Mouse (Mus musculus): ENCODE data around the gene Cutal. TPM values are rescaled to one million over a fixed set of nuclear protein-coding genes. Genes with fewer than 3 reads are reported as not detected.

The Cutal gene
- polyA plus RNA-seq, 1 experiment: not detected

GRCm38 (mm10) chr2:34841706-34842105, 32.5 kb upstream of the Cutal start:
- Histone ChIP-seq H3K27me3 (ENCODE audit: control insufficient read depth, insufficient read depth, insufficient read length) (peaks cover 7% of the 10 kb centered on the region), H3K36me3 (ENCODE audit: control insufficient read depth, insufficient read depth) (no peaks in the 10 kb centered on the region), H3K79me2 (ENCODE audit: control insufficient read depth, insufficient read depth) (no peaks in the 10 kb centered on the region), H3K4me2 (ENCODE audit: low read depth) (no peak overlapping the region), H3ac (ENCODE audit: control insufficient read depth, insufficient read length) (no peak overlapping the region), H3K4me3 (no peak overlapping the region)
- TF ChIP-seq REST (IDR thresholded peaks at IDR 0.05; ENCODE audit: insufficient read depth, insufficient read length) (no peak), MAX (IDR thresholded peaks at IDR 0.05; ENCODE audit: low read depth) (no peak), POLR2AphosphoS2 (IDR thresholded peaks at IDR 0.05; ENCODE audit: insufficient read length, low read depth) (no peak), TCF3 (IDR thresholded peaks at IDR 0.05; ENCODE audit: insufficient read length, low read depth) (no peak), TCF12 (IDR thresholded peaks at IDR 0.05; ENCODE audit: insufficient read depth, poor library complexity, severe bottlenecking) (no peak), MYOG (IDR thresholded peaks at IDR 0.05; ENCODE audit: control insufficient read depth in 1 of 3, insufficient read depth in 1 of 3, insufficient read length in 2 of 3, low read depth in 2 of 3) (no peak), SRF (IDR thresholded peaks at IDR 0.05; ENCODE audit: control insufficient read depth, insufficient read length, low read depth) (no peak)

DNA sequence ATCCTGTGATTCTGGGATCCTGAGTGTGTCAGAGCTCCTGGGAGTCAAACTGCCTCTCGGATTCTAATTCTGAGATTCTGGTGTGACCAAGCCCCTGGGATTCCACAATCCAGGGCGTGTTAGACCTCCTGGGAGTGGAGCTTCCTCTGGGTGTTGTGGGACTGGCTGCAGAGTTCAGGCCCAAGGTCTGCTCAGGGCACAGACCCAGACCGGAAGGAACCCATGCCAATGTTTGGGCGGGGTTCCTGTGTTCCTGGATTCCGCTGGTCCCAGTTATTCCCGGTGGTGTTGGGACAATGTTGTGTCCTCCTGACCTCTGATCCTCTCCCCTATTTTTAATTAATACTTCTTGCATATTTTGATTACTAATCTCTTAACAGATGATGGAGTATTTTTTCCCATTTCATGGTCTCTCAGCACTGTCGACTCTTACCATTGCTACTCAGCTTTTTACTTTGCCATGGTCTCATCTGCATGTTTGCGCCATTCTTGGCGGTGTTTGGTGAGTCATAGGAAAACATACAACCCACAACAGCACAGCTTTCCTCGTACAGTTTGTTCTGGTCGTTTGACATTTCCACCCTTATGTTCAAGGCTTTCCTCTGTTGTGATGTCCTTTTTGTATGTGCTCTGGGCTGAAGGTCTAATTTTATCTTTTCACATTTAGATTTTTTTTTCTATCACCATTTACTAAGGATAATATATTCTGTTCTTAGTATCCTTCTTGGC, 30.8 kb upstream of the Cutal start:
- Histone ChIP-seq H3ac (ENCODE audit: control insufficient read depth, insufficient read length) (no peak overlapping the region), H3K79me2 (ENCODE audit: control insufficient read depth, insufficient read depth) (no peaks in the 10 kb centered on the region), H3K4me2 (ENCODE audit: low read depth) (no peak overlapping the region), H3K4me3 (no peak overlapping the region), H3K36me3 (ENCODE audit: control insufficient read depth, insufficient read depth) (no peaks in the 10 kb centered on the region), H3K27me3 (ENCODE audit: control insufficient read depth, insufficient read depth, insufficient read length) (peaks cover 2% of the 10 kb centered on the region)
- TF ChIP-seq MYOD1 (IDR thresholded peaks at IDR 0.05; ENCODE audit: control insufficient read depth in 1 of 3, insufficient read length in 2 of 3, low read depth in 2 of 3) (no peak), TCF3 (IDR thresholded peaks at IDR 0.05; ENCODE audit: insufficient read length, low read depth) (no peak), SRF (IDR thresholded peaks at IDR 0.05; ENCODE audit: control insufficient read depth, insufficient read length, low read depth) (no peak), MAX (IDR thresholded peaks at IDR 0.05; ENCODE audit: low read depth) (no peak), REST (IDR thresholded peaks at IDR 0.05; ENCODE audit: insufficient read depth, insufficient read length) (no peak), CEBPB (IDR thresholded peaks at IDR 0.05; ENCODE audit: insufficient read depth, poor library complexity, severe bottlenecking) (no peak), E2F4 (IDR thresholded peaks at IDR 0.05; ENCODE audit: insufficient read depth) (no peak), MYOG (IDR thresholded peaks at IDR 0.05; ENCODE audit: control insufficient read depth in 1 of 3, insufficient read depth in 1 of 3, insufficient read length in 2 of 3, low read depth in 2 of 3) (no peak), TCF12 (IDR thresholded peaks at IDR 0.05; ENCODE audit: insufficient read depth, poor library complexity, severe bottlenecking) (no peak), POLR2A (IDR thresholded peaks at IDR 0.05; ENCODE audit: insufficient read length, low read depth) (no peak), POLR2AphosphoS2 (IDR thresholded peaks at IDR 0.05; ENCODE audit: insufficient read length, low read depth) (no peak), USF1 (IDR thresholded peaks at IDR 0.05; ENCODE audit: low read depth) (no peak)

DNA sequence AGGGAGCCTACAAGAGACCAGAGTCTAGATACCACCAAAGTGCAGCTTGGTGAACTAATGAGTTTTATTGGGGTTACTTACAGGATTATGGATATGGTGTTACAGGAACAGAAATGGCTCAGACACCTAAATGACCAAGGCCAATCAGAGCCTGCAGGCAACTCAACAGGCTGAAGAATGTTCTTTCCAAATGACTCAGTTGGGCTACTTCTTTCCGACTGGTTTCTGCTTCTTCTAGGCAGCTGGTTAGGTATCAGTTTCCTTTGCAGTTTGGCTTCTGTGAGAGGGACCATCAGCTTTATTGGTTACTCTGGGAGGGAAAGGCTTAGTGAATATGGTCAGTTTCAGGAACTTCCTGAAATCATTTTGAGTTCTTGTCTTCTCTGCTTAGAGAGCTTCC, 26.5 kb upstream of the Cutal start:
- no peak overlapping the region for H3K4me2 ChIP-seq (ENCODE audit: low read depth)
- TF ChIP-seq REST (IDR thresholded peaks at IDR 0.05; ENCODE audit: insufficient read depth, insufficient read length): no peak
- no peak for TF ChIP-seq USF1 (IDR thresholded peaks at IDR 0.05; ENCODE audit: low read depth)
- no peak for TF ChIP-seq POLR2A (IDR thresholded peaks at IDR 0.05; ENCODE audit: insufficient read length, low read depth)
- no peaks in the 10 kb centered on the region for H3K27me3 ChIP-seq (ENCODE audit: control insufficient read depth, insufficient read depth, insufficient read length)
- no peaks in the 10 kb centered on the region for H3K79me2 ChIP-seq (ENCODE audit: control insufficient read depth, insufficient read depth)
- H3ac ChIP-seq (ENCODE audit: control insufficient read depth, insufficient read length): no peak overlapping the region
- H3K36me3 ChIP-seq (ENCODE audit: control insufficient read depth, insufficient read depth): peaks cover 27% of the 10 kb centered on the region
- H3K4me3 ChIP-seq: no peak overlapping the region

DNA sequence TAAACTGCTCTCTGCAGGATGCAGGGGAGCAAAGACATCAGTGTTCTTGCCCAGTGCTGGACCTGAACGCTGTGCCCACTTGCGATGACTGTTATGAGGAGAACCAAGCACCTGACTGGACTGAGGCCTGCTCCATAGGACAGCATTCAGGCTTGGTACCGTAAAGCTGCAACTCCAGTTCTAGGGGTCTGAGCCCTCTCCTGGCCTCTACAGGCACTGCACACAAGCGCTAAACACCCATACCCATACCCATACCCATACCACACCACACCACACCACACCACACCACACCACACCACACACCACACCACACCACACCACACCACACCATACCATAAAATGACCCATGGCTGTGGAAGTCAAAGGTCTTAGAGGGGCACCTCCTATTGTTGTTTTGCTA, 18.9 kb upstream of the Cutal start:
- Histone ChIP-seq H3K4me3 (no peak overlapping the region), H3K4me2 (ENCODE audit: low read depth) (no peak overlapping the region), H3K27me3 (ENCODE audit: control insufficient read depth, insufficient read depth, insufficient read length) (no peaks in the 10 kb centered on the region), H3K79me2 (ENCODE audit: control insufficient read depth, insufficient read depth) (no peaks in the 10 kb centered on the region), H3ac (ENCODE audit: control insufficient read depth, insufficient read length) (no peak overlapping the region), H3K36me3 (ENCODE audit: control insufficient read depth, insufficient read depth) (peaks cover 93% of the 10 kb centered on the region)
- TF ChIP-seq POLR2A (IDR thresholded peaks at IDR 0.05; ENCODE audit: insufficient read length, low read depth) (no peak), MAX (IDR thresholded peaks at IDR 0.05; ENCODE audit: low read depth) (no peak), MYOG (IDR thresholded peaks at IDR 0.05; ENCODE audit: control insufficient read depth in 1 of 3, insufficient read depth in 1 of 3, insufficient read length in 2 of 3, low read depth in 2 of 3) (no peak), TCF12 (IDR thresholded peaks at IDR 0.05; ENCODE audit: insufficient read depth, poor library complexity, severe bottlenecking) (no peak), USF1 (IDR thresholded peaks at IDR 0.05; ENCODE audit: low read depth) (no peak), POLR2AphosphoS2 (IDR thresholded peaks at IDR 0.05; ENCODE audit: insufficient read length, low read depth) (no peak), E2F4 (IDR thresholded peaks at IDR 0.05; ENCODE audit: insufficient read depth) (no peak), REST (IDR thresholded peaks at IDR 0.05; ENCODE audit: insufficient read depth, insufficient read length) (no peak), TCF3 (IDR thresholded peaks at IDR 0.05; ENCODE audit: insufficient read length, low read depth) (no peak)

GRCm38 (mm10) chr2:34857728-34858127, 16.5 kb upstream of the Cutal start:
- no peaks in the 10 kb centered on the region for H3K27me3 ChIP-seq (ENCODE audit: control insufficient read depth, insufficient read depth, insufficient read length)
- H3K36me3 ChIP-seq (ENCODE audit: control insufficient read depth, insufficient read depth): peaks cover 83% of the 10 kb centered on the region
- no peaks in the 10 kb centered on the region for H3K79me2 ChIP-seq (ENCODE audit: control insufficient read depth, insufficient read depth)
- no peak overlapping the region for H3ac ChIP-seq (ENCODE audit: control insufficient read depth, insufficient read length)
- H3K4me2 ChIP-seq (ENCODE audit: low read depth): no peak overlapping the region
- no peak overlapping the region for H3K4me3 ChIP-seq
- no peak for TF ChIP-seq E2F4 (IDR thresholded peaks at IDR 0.05; ENCODE audit: insufficient read depth)
- TF ChIP-seq TCF3 (IDR thresholded peaks at IDR 0.05; ENCODE audit: insufficient read length, low read depth): no peak
- TF ChIP-seq POLR2A (IDR thresholded peaks at IDR 0.05; ENCODE audit: insufficient read length, low read depth): no peak
- no peak for TF ChIP-seq POLR2AphosphoS2 (IDR thresholded peaks at IDR 0.05; ENCODE audit: insufficient read length, low read depth)
- no peak for TF ChIP-seq REST (IDR thresholded peaks at IDR 0.05; ENCODE audit: insufficient read depth, insufficient read length)
- no peak for TF ChIP-seq SRF (IDR thresholded peaks at IDR 0.05; ENCODE audit: control insufficient read depth, insufficient read length, low read depth)
- no peak for TF ChIP-seq MYOD1 (IDR thresholded peaks at IDR 0.05; ENCODE audit: control insufficient read depth in 1 of 3, insufficient read length in 2 of 3, low read depth in 2 of 3)
- TF ChIP-seq MYOG (IDR thresholded peaks at IDR 0.05; ENCODE audit: control insufficient read depth in 1 of 3, insufficient read depth in 1 of 3, insufficient read length in 2 of 3, low read depth in 2 of 3): no peak
- TF ChIP-seq TCF12 (IDR thresholded peaks at IDR 0.05; ENCODE audit: insufficient read depth, poor library complexity, severe bottlenecking): no peak
- TF ChIP-seq CEBPB (IDR thresholded peaks at IDR 0.05; ENCODE audit: insufficient read depth, poor library complexity, severe bottlenecking): no peak
- TF ChIP-seq USF1 (IDR thresholded peaks at IDR 0.05; ENCODE audit: low read depth): no peak
- TF ChIP-seq MAX (IDR thresholded peaks at IDR 0.05; ENCODE audit: low read depth): no peak

Data from myocyte (in vitro differentiated cells).